Mouse (Mus musculus) limb, embryonic 10.5 days (tissue): ENCODE data around the gene Slc24a2. TPM values are rescaled to one million over a fixed set of nuclear protein-coding genes. Genes with fewer than 3 reads are reported as not detected.

Experiments
- DNase-seq: peaks from one replicate; pipeline ENCODE4 v3.0.0-alpha.2; 2017; ENCODE audit warnings: low spot score
- H3K27ac ChIP-seq: fragments of 300-500 bp; sonication (generic); 2 replicates; pipeline ENCODE4 v1.5.1; 2016; ENCODE audit warnings: mild to moderate bottlenecking
- H3K27me3 ChIP-seq: fragments of 300-500 bp; sonication (generic); 2 replicates; pipeline ENCODE4 v1.6.1; 2016; ENCODE audit warnings: low read depth, mild to moderate bottlenecking; ENCODE audit not compliant: poor library complexity, severe bottlenecking
- H3K36me3 ChIP-seq: fragments of 300-500 bp; sonication (generic); 2 replicates; pipeline ENCODE4 v1.6.1; 2016; ENCODE audit warnings: mild to moderate bottlenecking, moderate library complexity
- H3K4me1 ChIP-seq: fragments of 300-500 bp; sonication (generic); 2 replicates; pipeline ENCODE4 v1.6.1; 2016
- H3K4me3 ChIP-seq: fragments of 300-500 bp; sonication (generic); 2 replicates; pipeline ENCODE4 v1.5.1; 2016; ENCODE audit warnings: mild to moderate bottlenecking, moderate library complexity
- H3K9me3 ChIP-seq: fragments of 300-500 bp; sonication (generic); replicated peaks from 2 replicates; pipeline ENCODE4 v1.6.1; 2016; ENCODE audit warnings: mild to moderate bottlenecking
- WGBS: fragments of 180-500 bp; shearing (Covaris S2); methylation state at CpG from one replicate; pipeline ENCODE4 v1.1.7; 2016; 5-methylcytosine and 5-hydroxymethylcytosine counted together
- polyA plus RNA-seq: library from polyadenylated mRNA; unstranded; fragments of >200 nt; fragmentation: Nextera tagmentation; extraction: Ambion mirVana; gene quantifications from 2 replicates; pipeline ENCODE4 v1.2.1, GENCODE M21; 2016

The Slc24a2 gene
- polyA plus RNA-seq, 1 experiment from 2014 or later: 0.01 TPM

DNA sequence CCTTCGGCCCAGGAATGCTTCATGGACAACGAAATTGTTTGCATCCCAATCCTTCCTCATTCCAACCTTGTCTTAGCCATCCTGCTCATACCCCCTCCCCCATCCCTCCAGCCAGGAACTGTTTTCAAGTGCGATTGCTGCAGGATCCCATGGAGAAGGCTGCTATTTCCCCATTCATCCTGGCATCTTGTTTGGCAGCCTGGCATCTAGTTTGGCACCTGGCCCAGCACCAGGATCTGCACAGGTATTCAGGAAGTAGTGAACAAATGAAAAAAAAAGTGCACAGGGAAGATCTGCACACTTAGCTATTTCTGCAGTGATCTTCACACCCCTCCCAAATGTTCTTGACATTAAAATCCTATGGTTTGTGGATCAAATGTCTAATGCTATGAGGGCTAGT, 53.2 kb downstream of the Slc24a2 start:
- Histone ChIP-seq H3K4me1 (no peaks in the 10 kb centered on the region), H3K4me3 (no peak overlapping the region), H3K36me3 (no peaks in the 10 kb centered on the region), H3K27ac (no peak overlapping the region), H3K27me3 (no peaks in the 10 kb centered on the region), H3K9me3 (no peaks in the 10 kb centered on the region)
- WGBS: 70% methylated on average over 3 of the region's 3 CpGs
- DNase-seq: no peak

DNA sequence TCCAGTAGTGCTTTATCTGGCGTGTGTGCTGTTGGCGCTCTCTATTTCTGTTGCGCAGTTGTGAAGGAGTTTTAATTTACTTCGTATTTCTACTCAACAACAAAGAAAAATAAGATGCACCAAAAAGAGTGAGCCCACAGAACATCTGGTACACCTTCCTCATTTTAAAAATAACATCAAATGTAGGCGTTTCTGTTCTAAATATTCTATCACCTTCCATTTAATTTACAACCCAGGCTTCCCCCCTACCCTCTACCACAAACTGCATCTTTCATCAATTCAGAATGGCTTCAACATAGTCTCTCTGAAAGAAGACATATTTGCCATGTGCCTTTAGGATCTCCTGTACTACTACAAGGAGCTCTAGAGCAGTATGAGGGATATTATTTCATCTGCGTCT, 66.3 kb downstream of the Slc24a2 start:
- Histone ChIP-seq H3K4me3 (no peak overlapping the region), H3K27me3 (no peaks in the 10 kb centered on the region), H3K4me1 (peaks cover 2% of the 10 kb centered on the region; the same call in 1 of the 2 replicates), H3K36me3 (no peaks in the 10 kb centered on the region), H3K9me3 (no peaks in the 10 kb centered on the region), H3K27ac (no peak overlapping the region)
- WGBS: 89% methylated on average over 6 of the region's 6 CpGs
- DNase-seq: no peak

DNA sequence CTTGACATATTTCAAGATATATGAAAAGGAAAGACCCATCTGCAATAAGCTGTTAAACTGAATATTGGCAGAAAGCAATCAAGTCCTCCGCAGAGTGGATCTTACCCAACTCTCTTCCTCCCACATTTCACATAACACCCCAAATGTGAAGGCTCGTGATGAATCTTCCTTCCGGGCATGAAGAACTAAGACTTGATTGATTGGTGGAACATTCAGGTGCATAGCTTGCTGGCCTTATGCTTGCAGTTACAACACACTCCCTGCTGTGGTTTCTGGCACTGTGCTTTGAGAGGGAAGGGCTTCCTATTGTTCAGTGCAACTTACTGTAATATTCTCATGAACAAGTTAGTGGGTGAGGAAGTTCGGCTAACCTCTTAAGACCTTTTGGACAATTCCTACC, 72.2 kb downstream of the Slc24a2 start:
- no peak overlapping the region for H3K4me3 ChIP-seq
- H3K9me3 ChIP-seq: no peaks in the 10 kb centered on the region
- no peak for DNase-seq
- no peaks in the 10 kb centered on the region for H3K27me3 ChIP-seq
- no peaks in the 10 kb centered on the region for H3K4me1 ChIP-seq
- no peaks in the 10 kb centered on the region for H3K36me3 ChIP-seq
- WGBS: 89% methylated on average over 4 of the region's 4 CpGs
- no peak overlapping the region for H3K27ac ChIP-seq

GRCm38 (mm10) chr4:87151990-87152389, 78.3 kb downstream of the Slc24a2 start:
- Histone ChIP-seq H3K36me3 (no peaks in the 10 kb centered on the region), H3K4me1 (peaks cover 23% of the 10 kb centered on the region), H3K9me3 (no peaks in the 10 kb centered on the region), H3K4me3 (no peak overlapping the region), H3K27me3 (no peaks in the 10 kb centered on the region), H3K27ac (no peak overlapping the region)
- no peak for DNase-seq
- WGBS: 91% methylated on average over 7 of the region's 7 CpGs

DNA sequence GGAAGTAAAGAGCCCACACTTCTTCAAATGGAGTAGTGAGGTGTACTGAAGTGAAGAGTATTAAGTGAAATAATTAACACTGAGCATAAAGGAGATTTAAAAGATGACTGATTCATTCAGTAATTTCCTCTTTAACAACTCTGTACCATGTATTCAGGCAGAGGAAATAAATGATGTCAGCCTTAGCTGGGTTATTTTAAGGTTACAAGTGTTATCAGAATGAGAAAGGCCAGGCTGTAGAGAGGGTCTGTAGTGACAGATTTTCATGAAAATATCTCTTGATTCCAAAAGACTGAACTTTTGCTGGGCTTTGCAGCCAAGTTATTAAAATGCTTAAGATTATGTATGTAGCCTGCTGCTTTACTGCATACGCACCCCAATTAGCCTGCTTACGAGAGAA, 80.7 kb downstream of the Slc24a2 start:
- Histone ChIP-seq H3K36me3 (no peaks in the 10 kb centered on the region), H3K27me3 (no peaks in the 10 kb centered on the region), H3K4me1 (peaks cover 23% of the 10 kb centered on the region), H3K4me3 (no peak overlapping the region), H3K9me3 (no peaks in the 10 kb centered on the region), H3K27ac (no peak overlapping the region)
- no peak for DNase-seq
- WGBS: 69% methylated on average over 2 of the region's 2 CpGs

DNA sequence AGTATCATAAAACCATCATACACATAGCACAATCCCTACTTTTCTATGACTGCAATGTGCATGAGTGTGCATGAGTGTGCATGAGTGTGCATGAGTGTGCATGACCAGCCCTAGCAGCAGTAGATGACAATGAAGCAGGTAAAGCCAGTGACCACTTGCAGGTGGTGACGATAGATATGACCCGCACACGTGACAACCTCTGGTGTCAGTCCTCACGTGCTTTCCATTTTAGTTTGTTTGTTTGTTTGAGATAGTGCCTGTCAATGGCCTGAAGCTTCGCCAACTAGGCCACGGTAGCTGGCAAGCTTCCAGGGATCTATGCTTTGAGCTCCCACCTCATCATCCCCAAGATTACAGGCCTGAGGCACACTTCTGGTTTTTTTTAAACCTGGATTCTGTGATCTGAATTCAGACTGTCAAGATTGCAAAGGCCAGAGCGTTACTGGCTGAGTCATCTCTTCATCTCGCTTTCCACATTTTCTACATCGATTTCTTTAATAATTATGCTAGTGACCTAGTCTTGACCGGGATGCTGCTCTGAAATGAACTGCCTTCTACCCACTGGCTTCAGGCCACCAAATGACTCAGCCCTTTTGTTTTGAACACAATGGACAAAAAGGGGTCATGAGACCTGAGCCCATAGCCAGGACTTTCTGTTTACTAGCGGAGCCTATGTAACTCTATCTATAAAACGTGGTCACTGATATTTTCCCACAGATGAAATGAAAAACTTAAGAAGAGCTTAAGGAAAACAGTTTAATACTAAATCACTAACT, 88.5 kb downstream of the Slc24a2 start:
- Histone ChIP-seq H3K27ac (no peak overlapping the region), H3K4me3 (no peak overlapping the region), H3K36me3 (no peaks in the 10 kb centered on the region), H3K27me3 (no peaks in the 10 kb centered on the region), H3K4me1 (no peaks in the 10 kb centered on the region), H3K9me3 (no peaks in the 10 kb centered on the region)
- no peak for DNase-seq
- 93% methylated on average over 12 of the region's 12 CpGs for WGBS

DNA sequence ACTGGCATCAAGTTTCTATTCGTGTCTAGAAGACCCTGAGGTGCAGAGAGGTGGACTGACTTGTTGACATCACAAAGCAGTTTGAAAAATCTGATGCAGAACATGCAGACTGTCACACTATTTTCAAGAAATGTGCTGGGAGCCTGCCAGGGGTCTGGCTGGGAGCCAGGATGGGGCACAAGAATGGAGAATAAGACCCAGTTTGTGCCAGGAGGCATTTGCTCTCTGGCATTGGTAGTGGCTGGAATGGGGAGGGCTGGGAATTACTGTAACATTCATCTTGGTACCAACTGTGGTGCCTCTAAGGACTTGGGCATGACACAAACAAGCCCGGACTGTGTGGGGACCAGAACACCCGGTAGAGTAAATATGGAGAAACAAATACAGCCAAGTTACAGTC, 89.4 kb downstream of the Slc24a2 start:
- DNase-seq: no peak
- 90% methylated on average over 3 of the region's 3 CpGs for WGBS
- Histone ChIP-seq H3K4me3 (no peak overlapping the region), H3K27me3 (no peaks in the 10 kb centered on the region), H3K9me3 (no peaks in the 10 kb centered on the region), H3K36me3 (no peaks in the 10 kb centered on the region), H3K27ac (no peak overlapping the region), H3K4me1 (no peaks in the 10 kb centered on the region)

GRCm38 (mm10) chr4:87132525-87132924, 97.8 kb downstream of the Slc24a2 start:
- H3K27ac ChIP-seq: no peak overlapping the region
- WGBS: 88% methylated on average over 5 of the region's 5 CpGs
- H3K9me3 ChIP-seq: no peaks in the 10 kb centered on the region
- peaks cover 8% of the 10 kb centered on the region for H3K4me1 ChIP-seq
- no peaks in the 10 kb centered on the region for H3K27me3 ChIP-seq
- DNase-seq: no peak
- H3K4me3 ChIP-seq: no peak overlapping the region
- H3K36me3 ChIP-seq: no peaks in the 10 kb centered on the region

- Histone ChIP-seq H3K27ac (no peak overlapping the region), H3K9me3 (no peaks in the 10 kb centered on the region), H3K4me1 (peaks cover 13% of the 10 kb centered on the region), H3K4me3 (no peak overlapping the region), H3K36me3 (no peaks in the 10 kb centered on the region), H3K27me3 (no peaks in the 10 kb centered on the region)
- WGBS: 77% methylated on average over 4 of the region's 4 CpGs
- no peak for DNase-seq
These were observed 103.5 kb downstream of the Slc24a2 start for GRCm38 (mm10) chr4:87126756-87127155.

GRCm38 (mm10) chr4:87119758-87120157, 110.5 kb downstream of the Slc24a2 start:
- Histone ChIP-seq H3K27ac (no peak overlapping the region), H3K27me3 (no peaks in the 10 kb centered on the region), H3K9me3 (no peaks in the 10 kb centered on the region), H3K4me3 (no peak overlapping the region), H3K36me3 (no peaks in the 10 kb centered on the region), H3K4me1 (no peaks in the 10 kb centered on the region)
- 46% methylated on average over 4 of the region's 4 CpGs for WGBS
- DNase-seq: no peak

DNA sequence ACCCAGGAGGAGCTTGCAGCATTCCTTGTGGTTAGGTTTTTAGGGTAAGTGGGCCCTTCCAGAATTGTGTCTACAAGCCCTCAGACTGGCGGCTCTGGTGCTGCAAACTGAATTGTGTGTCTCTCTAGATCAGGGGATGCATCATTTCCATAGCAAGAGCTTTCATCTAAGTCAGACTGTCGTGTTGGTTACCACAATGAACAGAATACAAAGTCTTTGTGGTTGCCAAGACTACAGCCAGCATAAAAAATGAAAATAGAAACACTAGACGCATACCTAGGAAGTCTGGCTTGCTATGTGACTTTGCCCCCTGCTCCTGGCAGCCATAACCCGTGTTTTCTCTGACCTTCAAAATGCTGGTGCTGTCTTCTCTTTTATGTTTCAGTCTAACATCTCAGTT, 114.6 kb downstream of the Slc24a2 start:
- H3K4me3 ChIP-seq: no peak overlapping the region
- WGBS: 84% methylated on average over 4 of the region's 4 CpGs
- no peaks in the 10 kb centered on the region for H3K36me3 ChIP-seq
- H3K27ac ChIP-seq: no peak overlapping the region
- H3K27me3 ChIP-seq: no peaks in the 10 kb centered on the region
- no peaks in the 10 kb centered on the region for H3K9me3 ChIP-seq
- no peak for DNase-seq
- no peaks in the 10 kb centered on the region for H3K4me1 ChIP-seq

- Histone ChIP-seq H3K4me1 (no peaks in the 10 kb centered on the region), H3K36me3 (no peaks in the 10 kb centered on the region), H3K27me3 (no peaks in the 10 kb centered on the region), H3K27ac (no peak overlapping the region), H3K4me3 (no peak overlapping the region), H3K9me3 (no peaks in the 10 kb centered on the region)
- DNase-seq: no peak
- 88% methylated on average over 8 of the region's 8 CpGs for WGBS
These were observed 120.8 kb downstream of the Slc24a2 start for GRCm38 (mm10) chr4:87109331-87110059.

DNA sequence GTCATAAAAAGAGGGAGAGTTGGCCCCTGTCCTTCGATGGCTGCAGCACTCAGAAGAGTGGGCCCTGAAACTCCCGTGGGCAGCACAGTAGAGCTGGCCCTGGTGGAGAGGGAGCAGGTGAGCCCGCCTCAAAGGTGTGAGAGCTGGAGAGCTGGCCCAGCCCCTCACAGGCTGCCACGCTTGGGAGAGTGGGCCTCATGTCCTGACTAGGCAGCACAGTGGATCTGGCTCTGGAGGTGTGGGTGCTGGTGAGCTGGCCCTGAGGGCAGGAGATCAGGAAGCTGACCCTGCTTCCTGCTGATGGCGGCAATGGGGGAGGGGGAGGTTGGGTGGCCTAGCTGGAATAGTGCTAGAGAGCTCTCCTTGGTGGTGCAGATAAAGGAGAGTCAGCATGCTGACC, 129.3 kb downstream of the Slc24a2 start:
- H3K9me3 ChIP-seq: no peaks in the 10 kb centered on the region
- DNase-seq: no peak
- no peak overlapping the region for H3K4me3 ChIP-seq
- H3K4me1 ChIP-seq: peaks cover 6% of the 10 kb centered on the region
- 0 out of 2 replicates have a peak overlapping the region, but pooled peaks have one; percentile 3 for H3K27ac ChIP-seq
- H3K36me3 ChIP-seq: no peaks in the 10 kb centered on the region
- 64% methylated on average over 5 of the region's 5 CpGs for WGBS
- no peaks in the 10 kb centered on the region for H3K27me3 ChIP-seq
